Mouse (Mus musculus) forebrain, embryonic 14.5 days (tissue): ENCODE measurements around the gene 1700010B08Rik. TPM values are rescaled to one million over a fixed set of nuclear protein-coding genes. Genes with fewer than 3 reads are reported as not detected.
"Not testable (repeated sequence)": the region's sequence is repeated elsewhere in the genome, so short reads cannot be mapped to it uniquely, and the experiment has no call there.

Source experiments
- ATAC-seq: fragments of 200-750 bp; cut with Nextera tagmentation; 2 replicates; pipeline ENCODE4 v1.8.0; 2017; ENCODE audit warnings: mild to moderate bottlenecking, moderate library complexity
- DNase-seq: peaks from one replicate; pipeline ENCODE4 v3.0.0-alpha.2; 2015; ENCODE audit warnings: low spot score
- H3K27ac ChIP-seq: fragments of 300-500 bp; sonication (generic); 2 replicates; pipeline ENCODE4 v1.5.1; 2014; ENCODE audit warnings: low read depth, mild to moderate bottlenecking, control low read depth, low read length, moderate library complexity
- H3K27me3 ChIP-seq: fragments of 300-500 bp; sonication (generic); replicated peaks from 2 replicates; pipeline ENCODE4 v1.6.1; 2014; ENCODE audit warnings: low read length, control low read depth, mixed read lengths; ENCODE audit not compliant: control insufficient read depth, insufficient read depth
- H3K36me3 ChIP-seq: fragments of 300-500 bp; sonication (generic); 2 replicates; pipeline ENCODE4 v1.6.1; 2014; ENCODE audit warnings: low read length, control low read depth; ENCODE audit not compliant: control insufficient read depth, insufficient read depth
- H3K4me1 ChIP-seq: fragments of 300-500 bp; sonication (generic); 2 replicates; pipeline ENCODE4 v1.6.1; 2014; ENCODE audit warnings: antibody characterized with exemption, low read length, control low read depth; ENCODE audit not compliant: control insufficient read depth, insufficient read depth
- H3K4me2 ChIP-seq: fragments of 300-500 bp; sonication (generic); 2 replicates; pipeline ENCODE4 v1.6.1; 2014; ENCODE audit warnings: mild to moderate bottlenecking, control low read depth, low read length
- H3K4me3 ChIP-seq: fragments of 300-500 bp; sonication (generic); 2 replicates; pipeline ENCODE4 v1.5.1; 2014; ENCODE audit warnings: low read depth, low read length, control low read depth
- H3K9ac ChIP-seq: fragments of 300-500 bp; sonication (generic); 2 replicates; pipeline ENCODE4 v1.6.1; 2014; ENCODE audit warnings: mild to moderate bottlenecking, low read length, control low read depth, moderate library complexity
- H3K9me3 ChIP-seq: fragments of 300-500 bp; sonication (generic); replicated peaks from 2 replicates; pipeline ENCODE4 v1.6.1; 2016; ENCODE audit warnings: low read length, control low read depth, mixed read lengths; ENCODE audit not compliant: control insufficient read depth
- WGBS: fragments of 180-500 bp; shearing (Covaris S2); extraction: QIAGEN DNeasy Blood & Tissue Kit; methylation state at CpG from one replicate; pipeline ENCODE4 v1.1.7; 2014; 5-methylcytosine and 5-hydroxymethylcytosine counted together
- polyA plus RNA-seq: library from polyadenylated mRNA; unstranded; fragments of >200 nt; fragmentation: Nextera tagmentation; extraction: Ambion mirVana; gene quantifications from 2 replicates; pipeline ENCODE4 v1.2.1, GENCODE M21; 2014

Gene 1700010B08Rik
- polyA plus RNA-seq, result not detected in 2 replicates

DNA sequence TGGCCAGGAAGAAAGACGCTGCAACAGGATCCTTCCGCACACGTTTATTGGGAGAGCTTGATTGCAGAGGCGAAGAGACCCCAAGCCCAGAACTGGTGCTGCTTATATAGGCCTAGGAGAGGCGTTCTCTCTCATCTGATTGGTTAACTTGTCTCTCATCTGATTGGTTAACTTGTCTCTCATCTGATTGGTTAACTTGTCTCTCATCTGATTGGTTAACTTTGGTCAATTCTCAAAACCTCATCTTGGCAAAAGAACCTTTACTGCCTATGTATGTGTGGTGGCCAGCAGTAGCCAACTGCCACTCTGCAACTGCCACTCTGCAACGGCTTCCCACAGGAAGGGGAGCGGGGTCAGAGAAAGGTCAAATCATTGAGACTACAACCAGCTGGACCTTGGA is at the start of gene 1700010B08Rik:
Gene 1700010B08Rik, plus strand, starts transcription at position 301 of the 400 bp plus-strand sequence.
- H3K27ac ChIP-seq, H3K9me3 ChIP-seq, H3K9ac ChIP-seq, H3K4me3 ChIP-seq, H3K4me1 ChIP-seq, ATAC-seq, H3K27me3 ChIP-seq, H3K36me3 ChIP-seq, DNase-seq, H3K4me2 ChIP-seq: not testable (repeated sequence)
- 83% methylated on average over 6 of the region's 7 CpGs for WGBS

- no peak overlapping the region for H3K4me2 ChIP-seq
- H3K4me3 ChIP-seq, result no peak overlapping the region
- H3K9ac ChIP-seq, result no peak overlapping the region
- H3K4me1 ChIP-seq, result peaks cover 3% of the 10 kb centered on the region
- H3K27ac ChIP-seq, result no peak overlapping the region
- no peaks in the 10 kb centered on the region for H3K9me3 ChIP-seq
- ATAC-seq (peak; percentile 34; the same call in 1 of the 2 replicates), DNase-seq (peak; percentile 42)
- peaks cover 4% of the 10 kb centered on the region; the same call in 1 of the 2 replicates for H3K36me3 ChIP-seq
- WGBS, result 47% methylated on average over 2 of the region's 2 CpGs
- H3K27me3 ChIP-seq, result no peaks in the 10 kb centered on the region
Measured at GRCm38 (mm10) chr2:173672328-173672896, 46.8 kb upstream of the 1700010B08Rik start.

DNA sequence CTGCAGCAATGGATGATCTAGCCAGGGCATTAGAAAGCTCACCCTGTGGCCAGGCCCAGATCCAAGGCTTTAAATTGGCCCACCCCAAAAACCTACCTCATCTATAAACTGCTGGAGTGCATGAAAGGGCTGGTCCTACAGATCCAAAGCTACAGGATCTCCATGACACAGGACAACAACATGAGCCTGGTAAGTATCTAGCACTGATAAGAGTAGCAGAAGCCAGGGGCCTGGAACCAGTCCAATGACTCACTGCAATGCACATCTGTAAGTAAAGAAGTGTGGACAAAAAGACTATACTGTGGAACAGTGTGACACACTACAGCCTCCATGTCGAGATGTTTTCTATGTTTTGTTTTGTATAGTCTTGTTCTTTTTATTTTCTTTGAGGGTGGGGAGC is 45.7 kb upstream of the 1700010B08Rik start:
- Histone ChIP-seq H3K4me1 (peaks cover 3% of the 10 kb centered on the region), H3K4me2 (no peak overlapping the region), H3K27me3 (no peaks in the 10 kb centered on the region), H3K9ac (no peak overlapping the region), H3K27ac (no peak overlapping the region), H3K4me3 (no peak overlapping the region), H3K36me3 (peaks cover 4% of the 10 kb centered on the region; the same call in 1 of the 2 replicates), H3K9me3 (no peaks in the 10 kb centered on the region)
- DNase-seq, result no peak
- WGBS, result 84% methylated on average over 1 of the region's 1 CpGs
- ATAC-seq, result no peak

DNA sequence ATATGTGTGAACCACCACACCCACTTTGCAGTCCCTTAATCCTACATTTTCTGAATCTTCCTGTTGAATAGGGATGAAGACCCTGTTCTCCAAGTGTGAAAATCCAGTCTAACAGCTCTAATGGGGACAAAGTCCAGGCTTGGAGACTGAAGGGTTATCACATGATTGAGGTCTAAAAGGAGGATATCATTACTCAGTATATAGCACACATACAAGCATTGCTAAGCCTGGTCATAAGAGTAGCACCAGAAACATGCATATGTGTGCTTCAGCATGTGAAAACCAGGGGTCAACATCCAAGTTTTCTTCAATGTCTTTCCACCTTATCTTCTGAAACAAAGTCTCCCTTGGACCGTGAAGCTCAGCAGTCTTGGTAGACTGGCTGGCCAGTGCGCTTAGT is 40.6 kb upstream of the 1700010B08Rik start:
- H3K27me3 ChIP-seq, result no peaks in the 10 kb centered on the region
- WGBS, result 93% methylated on average over 2 of the region's 2 CpGs

GRCm38 (mm10) chr2:173679217-173679616 is 40.0 kb upstream of the 1700010B08Rik start:
- Histone ChIP-seq H3K9me3 (no peaks in the 10 kb centered on the region), H3K27me3 (no peaks in the 10 kb centered on the region), H3K27ac (no peak overlapping the region), H3K4me2 (no peak overlapping the region), H3K4me3 (no peak overlapping the region), H3K9ac (no peak overlapping the region), H3K36me3 (peaks cover 9% of the 10 kb centered on the region; the same call in 1 of the 2 replicates), H3K4me1 (no peaks in the 10 kb centered on the region)
- 74% methylated on average over 3 of the region's 3 CpGs for WGBS
- DNase-seq (no peak), ATAC-seq (no peak)

More for the DNA sequence above, 40.6 kb upstream of the 1700010B08Rik start:
- no peak overlapping the region for H3K9ac ChIP-seq
- H3K4me1 ChIP-seq, result no peaks in the 10 kb centered on the region
- ATAC-seq, result no peak
- no peak overlapping the region for H3K27ac ChIP-seq
- no peak overlapping the region for H3K4me3 ChIP-seq
- H3K36me3 ChIP-seq, result peaks cover 9% of the 10 kb centered on the region; the same call in 1 of the 2 replicates
- DNase-seq, result no peak
- H3K9me3 ChIP-seq, result no peaks in the 10 kb centered on the region
- H3K4me2 ChIP-seq, result no peak overlapping the region

DNA sequence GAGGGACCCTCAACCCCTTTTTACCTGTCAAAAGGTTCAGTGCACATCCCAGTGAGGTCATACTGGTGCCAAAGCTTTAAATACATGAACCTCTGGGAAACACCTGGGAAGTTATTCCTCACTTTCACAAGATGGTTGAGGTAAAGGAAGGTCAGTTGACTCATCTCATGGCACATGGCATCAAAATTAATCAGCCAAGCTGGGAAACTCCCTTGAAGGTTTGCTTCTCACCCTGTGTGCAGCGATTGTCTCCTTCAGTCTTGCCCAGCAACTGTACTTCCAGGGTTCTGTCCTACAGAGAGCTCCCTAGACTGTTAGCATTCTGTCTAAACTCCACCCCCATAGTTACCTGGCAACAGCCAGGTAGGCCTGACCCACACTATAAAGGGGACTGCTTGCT is 39.1 kb upstream of the 1700010B08Rik start:
- Histone ChIP-seq H3K9ac (no peak overlapping the region), H3K9me3 (no peaks in the 10 kb centered on the region), H3K4me3 (no peak overlapping the region), H3K27ac (no peak overlapping the region), H3K36me3 (peaks cover 5% of the 10 kb centered on the region; the same call in 1 of the 2 replicates), H3K27me3 (no peaks in the 10 kb centered on the region), H3K4me2 (no peak overlapping the region), H3K4me1 (no peaks in the 10 kb centered on the region)
- DNase-seq (no peak), ATAC-seq (no peak)
- 72% methylated on average over 1 of the region's 1 CpGs for WGBS

GRCm38 (mm10) chr2:173682773-173683172 is 36.4 kb upstream of the 1700010B08Rik start:
- H3K36me3 ChIP-seq, result peaks cover 5% of the 10 kb centered on the region; the same call in 1 of the 2 replicates
- DNase-seq (no peak), ATAC-seq (no peak)
- H3K4me1 ChIP-seq, result no peaks in the 10 kb centered on the region
- no peaks in the 10 kb centered on the region for H3K27me3 ChIP-seq
- H3K4me3 ChIP-seq, result no peak overlapping the region
- H3K9ac ChIP-seq, result no peak overlapping the region
- H3K27ac ChIP-seq, result no peak overlapping the region
- no peaks in the 10 kb centered on the region for H3K9me3 ChIP-seq
- no peak overlapping the region for H3K4me2 ChIP-seq
- WGBS, result 54% methylated on average over 10 of the region's 10 CpGs

DNA sequence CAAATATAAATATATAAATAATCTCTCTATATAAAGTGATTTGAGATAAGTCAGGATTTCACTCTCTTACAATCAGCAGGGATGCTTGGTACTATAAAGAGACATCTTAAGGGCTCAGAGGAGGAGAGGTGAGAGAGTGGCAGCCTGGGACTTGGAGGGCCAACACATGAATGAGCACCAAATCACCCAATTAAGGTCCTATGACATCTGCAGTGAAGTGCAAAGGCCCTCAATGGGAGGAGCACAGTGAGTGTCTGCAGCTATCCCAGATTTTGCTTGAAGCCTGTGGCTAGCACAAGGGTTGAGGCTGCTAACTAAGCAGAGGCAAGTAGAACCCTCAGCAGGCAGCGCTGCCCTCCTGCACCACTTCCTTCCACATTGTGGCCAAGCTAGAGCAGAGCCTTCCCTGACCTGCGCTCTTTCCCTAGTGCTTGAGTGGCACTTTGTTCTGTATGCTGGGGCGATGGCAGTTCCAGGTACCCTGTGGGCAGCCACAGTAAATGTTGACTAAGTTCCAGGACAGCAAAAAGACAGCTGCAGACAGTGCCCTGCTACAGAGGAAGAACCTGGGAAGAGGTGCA is 33.3 kb upstream of the 1700010B08Rik start:
- Histone ChIP-seq H3K36me3 (peaks cover 21% of the 10 kb centered on the region), H3K9ac (no peak overlapping the region), H3K27me3 (no peaks in the 10 kb centered on the region), H3K27ac (no peak overlapping the region), H3K4me3 (no peak overlapping the region), H3K9me3 (no peaks in the 10 kb centered on the region), H3K4me2 (no peak overlapping the region), H3K4me1 (no peaks in the 10 kb centered on the region)
- DNase-seq (no peak), ATAC-seq (no peak)
- 89% methylated on average over 3 of the region's 3 CpGs for WGBS

- Histone ChIP-seq H3K27ac (no peak overlapping the region), H3K27me3 (no peaks in the 10 kb centered on the region), H3K4me1 (no peaks in the 10 kb centered on the region), H3K36me3 (peaks cover 25% of the 10 kb centered on the region), H3K9ac (no peak overlapping the region), H3K9me3 (no peaks in the 10 kb centered on the region), H3K4me2 (no peak overlapping the region), H3K4me3 (no peak overlapping the region)
- ATAC-seq (no peak), DNase-seq (no peak)
- WGBS, result 93% methylated on average over 5 of the region's 5 CpGs
Measured at GRCm38 (mm10) chr2:173687363-173687762, 31.9 kb upstream of the 1700010B08Rik start.
